Mouse (Mus musculus) heart, adult 2 months (tissue): ENCODE measurements around the gene Agl. TPM values are rescaled to one million over a fixed set of nuclear protein-coding genes. Genes with fewer than 3 reads are reported as not detected.

ENCODE experiments used
- DNase-seq, 2 experiments: peaks; one replicate each; pipeline ENCODE4 v3.0.0; 2021
- H3K27ac ChIP-seq: fragments of 200-600 bp; 2 replicates; pipeline ENCODE4 v1.8.1; 2022
- H3K27me3 ChIP-seq: fragments of 200-500 bp; 2 replicates; pipeline ENCODE4 v1.6.1; 2012; ENCODE audit warnings: mild to moderate bottlenecking, low read length, inconsistent platforms, mixed read lengths; ENCODE audit not compliant: control insufficient read depth, insufficient read depth
- H3K36me3 ChIP-seq: fragments of 200-500 bp; 2 replicates; pipeline ENCODE4 v1.6.1; 2012; ENCODE audit warnings: low read length, inconsistent platforms; ENCODE audit not compliant: control insufficient read depth, insufficient read depth
- H3K4me1 ChIP-seq: fragments of 200-500 bp; 2 replicates; pipeline ENCODE4 v1.6.1; 2011; ENCODE audit warnings: low read length; ENCODE audit not compliant: control insufficient read depth, insufficient read depth
- H3K4me3 ChIP-seq: fragments of 200-600 bp; 2 replicates; pipeline ENCODE4 v1.8.1; 2022
- H3K79me2 ChIP-seq: fragments of 200-500 bp; replicated peaks from 2 replicates; pipeline ENCODE4 v1.6.1; 2012; ENCODE audit warnings: mild to moderate bottlenecking, inconsistent platforms, low read length, moderate library complexity, mixed read lengths; ENCODE audit not compliant: control insufficient read depth, insufficient read depth
- H3K9ac ChIP-seq: fragments of 200-500 bp; 2 replicates; pipeline ENCODE4 v1.6.1; 2012; ENCODE audit warnings: low read depth, mild to moderate bottlenecking, control low read depth, inconsistent platforms, low read length, mixed read lengths
- CTCF ChIP-seq: fragments of 200-600 bp; IDR thresholded peaks from 2 replicates; pipeline ENCODE4 v1.8.1; 2022; ENCODE audit warnings: antibody characterized with exemption, mild to moderate bottlenecking, moderate library complexity
- EP300 ChIP-seq: fragments of 200-500 bp; IDR thresholded peaks from 2 replicates; pipeline ENCODE4 v1.6.1; 2011; ENCODE audit warnings: low read depth, low read length, control low read depth; ENCODE audit not compliant: insufficient read depth
- POLR2A ChIP-seq: fragments of 200-500 bp; IDR thresholded peaks from 2 replicates; pipeline ENCODE4 v1.6.1; 2011; ENCODE audit warnings: mild to moderate bottlenecking, low read depth, low read length, control low read depth; ENCODE audit not compliant: insufficient read depth
- WGBS: fragments of 180-500 bp; shearing (Covaris S2); methylation state at CpG from one replicate; pipeline ENCODE4 v1.1.7; 2018; 5-methylcytosine and 5-hydroxymethylcytosine counted together
- intact Hi-C: fragments of 180-260 bp; cut with DNase I; formaldehyde crosslinking; loops from one replicate; pipeline ENCODE4 v1.15.1; 2025
- polyA plus RNA-seq: library from polyadenylated mRNA; depleted of rRNA; stranded (reverse); fragments of >200 nt; gene quantifications from 2 replicates; pipeline ENCODE4 v1.2.3, GENCODE M21; 2012
- total RNA-seq, 2 experiments: library from RNA; stranded (reverse); gene quantifications; 2 replicates each; pipeline ENCODE4 v1.2.3; 2021

The Agl gene
- total and polyA plus RNA-seq, 3 experiments: 41.1 to 200 (median 173) TPM

GRCm38 (mm10) chr3:116829274-116829920 lies 21.4 kb upstream of the Agl start:
- H3K36me3 ChIP-seq: no peaks in the 10 kb centered on the region; the same call in 1 of the 2 replicates
- no peaks in the 10 kb centered on the region for H3K27me3 ChIP-seq
- H3K79me2 ChIP-seq: no peaks in the 10 kb centered on the region
- H3K4me3 ChIP-seq: no peak overlapping the region
- no peak for DNase-seq
- intact Hi-C loops: no loop called here
- H3K9ac ChIP-seq: no peak overlapping the region
- 81% methylated on average over 10 of the region's 10 CpGs for WGBS
- H3K27ac ChIP-seq: no peak overlapping the region
- peaks cover 1% of the 10 kb centered on the region; the same call in 1 of the 2 replicates for H3K4me1 ChIP-seq
- TF ChIP-seq EP300 (no peak), POLR2A (no peak), CTCF (no peak)

GRCm38 (mm10) chr3:116826471-116827215 lies 18.7 kb upstream of the Agl start:
- TF ChIP-seq POLR2A (no peak), CTCF (no peak), EP300 (no peak)
- Histone ChIP-seq H3K36me3 (no peaks in the 10 kb centered on the region), H3K27me3 (no peaks in the 10 kb centered on the region), H3K4me3 (no peak overlapping the region), H3K27ac (no peak overlapping the region), H3K79me2 (no peaks in the 10 kb centered on the region), H3K9ac (no peak overlapping the region), H3K4me1 (no peaks in the 10 kb centered on the region)
- WGBS: 67% methylated on average over 4 of the region's 4 CpGs
- intact Hi-C loops: no loop called here
- DNase-seq: no peak

DNA sequence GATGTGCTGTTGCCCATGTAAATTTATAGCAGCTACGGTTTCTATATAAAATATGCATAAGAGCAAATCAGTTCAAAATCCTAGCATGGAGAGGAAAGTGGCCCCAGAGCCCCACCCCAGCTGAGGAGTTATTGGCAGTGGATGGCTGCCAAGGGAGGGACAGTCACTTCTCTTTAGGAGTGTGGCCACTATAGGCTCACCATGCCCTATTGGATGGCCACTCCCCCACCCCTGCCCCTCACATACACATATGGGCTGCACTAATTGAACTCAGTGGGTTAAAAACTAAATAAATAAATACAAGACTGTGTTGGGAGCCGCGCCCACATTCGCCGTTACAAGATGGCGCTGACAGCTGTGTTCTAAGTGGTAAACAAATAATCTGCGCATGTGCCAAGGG lies 9.3 kb upstream of the Agl start:
- no peaks in the 10 kb centered on the region for H3K36me3 ChIP-seq
- H3K4me1 ChIP-seq: no peaks in the 10 kb centered on the region
- H3K9ac ChIP-seq: no peak overlapping the region
- no peak overlapping the region for H3K27ac ChIP-seq
- WGBS: 90% methylated on average over 7 of the region's 7 CpGs
- no peak overlapping the region for H3K4me3 ChIP-seq
- TF ChIP-seq POLR2A (no peak), CTCF (no peak), EP300 (no peak)
- no peaks in the 10 kb centered on the region for H3K27me3 ChIP-seq
- no peak for DNase-seq
- intact Hi-C loops: no loop called here
- no peaks in the 10 kb centered on the region for H3K79me2 ChIP-seq

DNA sequence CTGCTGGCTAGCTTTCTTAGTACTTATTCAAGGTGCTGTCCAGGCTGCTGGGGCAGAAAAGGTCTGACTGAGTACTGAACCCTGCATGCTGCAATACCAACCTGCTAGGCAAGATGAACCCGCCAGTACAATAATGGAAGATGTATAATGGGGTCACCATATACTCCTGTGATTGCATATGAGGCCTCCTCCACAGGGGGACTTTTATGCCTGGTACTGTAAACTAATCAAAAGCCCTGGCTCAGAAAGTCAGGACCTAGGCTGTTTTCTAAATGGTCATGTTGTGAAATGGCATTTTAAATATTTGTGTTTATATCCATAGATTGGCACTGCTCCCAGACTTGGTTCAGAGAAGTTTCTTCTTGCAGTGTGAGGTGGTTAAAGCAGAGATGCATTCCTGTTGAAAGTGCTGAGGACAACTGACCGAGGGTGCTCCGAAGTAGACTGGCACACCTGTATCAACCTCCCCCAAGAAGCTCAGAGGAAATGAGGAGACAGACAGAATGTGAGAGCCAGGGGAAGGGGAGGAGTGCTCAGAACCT lies 8.8 kb upstream of the Agl start:
- Histone ChIP-seq H3K79me2 (no peaks in the 10 kb centered on the region), H3K27me3 (no peaks in the 10 kb centered on the region), H3K27ac (no peak overlapping the region), H3K36me3 (no peaks in the 10 kb centered on the region), H3K4me1 (no peaks in the 10 kb centered on the region), H3K9ac (no peak overlapping the region), H3K4me3 (no peak overlapping the region)
- DNase-seq: no peak
- WGBS: 80% methylated on average over 3 of the region's 3 CpGs
- intact Hi-C loops: no loop called here
- no peak for TF ChIP-seq POLR2A
- TF ChIP-seq CTCF: no peak
- no peak for TF ChIP-seq EP300

GRCm38 (mm10) chr3:116815916-116816315 lies 8.0 kb upstream of the Agl start:
- Histone ChIP-seq H3K36me3 (no peaks in the 10 kb centered on the region), H3K9ac (no peak overlapping the region), H3K79me2 (no peaks in the 10 kb centered on the region), H3K27me3 (no peaks in the 10 kb centered on the region), H3K27ac (no peak overlapping the region), H3K4me1 (no peaks in the 10 kb centered on the region), H3K4me3 (no peak overlapping the region)
- TF ChIP-seq EP300 (no peak), CTCF (no peak), POLR2A (no peak)
- no peak for DNase-seq
- intact Hi-C loops: no loop called here
- 78% methylated on average over 4 of the region's 4 CpGs for WGBS

DNA sequence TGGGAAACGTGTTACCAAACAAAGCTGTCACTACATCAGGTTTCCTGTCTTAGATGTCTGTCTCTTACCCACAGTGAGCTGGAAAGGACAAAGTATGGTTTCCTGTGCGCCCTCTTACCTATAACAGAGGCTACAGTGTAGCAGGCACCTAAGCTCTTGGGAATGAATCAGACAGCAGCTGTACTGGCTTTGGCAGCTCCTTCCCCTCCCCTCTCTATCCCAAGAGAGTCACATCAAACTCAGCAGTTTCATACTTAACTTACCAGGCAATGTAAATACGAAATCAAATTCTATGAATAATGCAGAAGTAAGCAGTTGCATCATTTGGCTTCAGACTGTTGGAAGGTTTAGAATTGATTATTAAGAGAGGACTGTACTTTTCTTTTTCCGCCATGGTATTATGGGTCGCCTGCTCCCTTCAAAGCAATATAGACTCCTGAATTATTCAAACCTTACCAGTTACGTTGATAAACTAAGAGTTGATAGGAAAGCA lies 7.4 kb upstream of the Agl start:
- H3K9ac ChIP-seq: no peak overlapping the region
- TF ChIP-seq EP300 (no peak), CTCF (no peak), POLR2A (no peak)
- no peak for DNase-seq
- WGBS: 71% methylated on average over 6 of the region's 6 CpGs
- H3K79me2 ChIP-seq: no peaks in the 10 kb centered on the region
- no peaks in the 10 kb centered on the region for H3K36me3 ChIP-seq
- intact Hi-C loops: no loop called here
- no peak overlapping the region for H3K4me3 ChIP-seq
- H3K27ac ChIP-seq: no peak overlapping the region
- H3K4me1 ChIP-seq: no peaks in the 10 kb centered on the region
- H3K27me3 ChIP-seq: no peaks in the 10 kb centered on the region
